Mouse (Mus musculus): ENCODE measurements around the gene Ndufa4.
"Not testable (repeated sequence)": the region's sequence is repeated elsewhere in the genome, so short reads cannot be mapped to it uniquely, and the experiment has no call there.

Gene Ndufa4

DNA sequence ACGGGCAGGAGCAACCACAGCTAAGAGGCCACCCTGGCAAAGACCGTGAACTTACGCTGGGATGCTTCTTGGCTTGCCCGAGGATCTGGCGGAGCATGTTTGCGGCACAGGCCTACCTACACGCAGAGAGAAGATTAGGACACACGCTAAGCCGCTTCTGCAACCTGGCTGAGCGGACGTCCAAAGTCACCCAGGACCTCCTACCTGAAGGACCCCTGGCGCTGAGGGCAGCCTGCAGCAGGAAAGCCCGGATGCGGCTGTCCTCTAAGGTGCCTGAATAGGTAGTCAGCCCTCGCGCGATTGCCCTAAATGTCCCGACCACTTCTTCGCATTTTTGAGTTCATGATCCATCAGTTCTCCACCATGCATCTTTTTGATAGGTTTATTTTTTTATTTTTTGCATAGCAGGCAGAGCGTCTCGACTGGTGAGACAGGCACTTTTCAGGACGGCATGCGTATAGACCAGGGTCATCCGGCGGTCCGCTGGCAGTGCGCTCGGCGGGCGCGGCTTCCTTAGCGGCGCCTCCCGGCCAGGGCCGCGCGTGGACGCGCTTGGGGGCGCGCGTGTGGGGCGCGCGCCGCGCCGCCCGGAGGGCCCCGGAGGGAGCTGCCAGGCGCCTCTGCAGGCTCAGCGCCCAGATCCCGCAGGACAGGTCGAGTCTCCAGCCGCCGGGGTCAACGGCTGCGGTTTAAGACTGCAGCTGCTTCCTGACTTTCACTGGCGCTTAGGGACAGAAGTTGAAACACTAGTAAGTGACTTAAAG lies at the start of gene Ndufa4, which contains the start of gene Phf14:
Gene Ndufa4, minus strand, starts transcription at position 229 of the 764 bp plus-strand sequence.
Gene Phf14, plus strand, starts transcription at position 541 of the 764 bp plus-strand sequence.
- peak; percentile 88 for DNase-seq (ENCODE audit: low read depth, low spot score)

DNA sequence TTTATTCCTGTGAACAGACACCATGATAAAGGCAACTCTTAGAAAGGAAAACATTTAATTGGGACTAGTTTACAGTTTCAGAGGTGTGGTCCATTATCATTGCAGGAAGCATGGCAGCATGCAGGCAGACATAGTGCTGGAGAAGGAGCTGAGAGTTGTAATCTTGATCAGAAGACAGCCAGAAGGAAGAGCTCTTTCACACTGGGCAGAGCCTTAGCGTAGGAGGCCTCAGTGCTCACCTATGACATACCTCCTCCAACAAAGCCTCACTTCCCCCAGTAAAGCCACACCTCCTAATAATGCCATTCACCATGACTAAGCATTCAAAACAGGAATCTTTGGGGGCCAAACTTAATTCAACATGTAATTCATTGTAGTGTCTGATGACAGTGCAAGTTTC lies 40.8 kb upstream of the Ndufa4 start:
- DNase-seq (ENCODE audit: low read depth, low spot score): no peak

- DNase-seq (ENCODE audit: low read depth, low spot score): no peak
These were observed 34.8 kb upstream of the Ndufa4 start for GRCm38 (mm10) chr6:11942089-11942488.

DNA sequence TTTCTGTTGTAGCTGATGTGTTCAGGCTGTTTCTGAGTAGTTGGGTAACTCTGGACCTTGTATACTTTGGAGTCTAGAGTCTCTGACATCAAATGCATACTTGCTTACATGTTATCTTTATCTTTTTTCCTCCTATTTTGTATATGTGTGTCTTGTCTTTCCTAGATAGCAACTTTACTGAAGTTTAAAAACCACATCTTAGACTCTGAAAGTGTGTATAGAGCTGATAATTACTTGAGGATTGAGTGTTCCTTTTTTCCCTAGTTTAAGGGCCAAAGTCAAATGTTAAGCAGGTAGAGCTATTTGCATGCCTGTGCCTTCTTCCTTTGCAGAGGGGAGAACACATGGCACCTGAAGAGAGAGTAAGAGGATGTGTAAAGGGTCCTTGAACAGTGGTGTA lies 33.6 kb upstream of the Ndufa4 start:
- no peak for DNase-seq (ENCODE audit: low read depth, low spot score)

GRCm38 (mm10) chr6:11933403-11933802 lies 26.1 kb upstream of the Ndufa4 start:
- no peak for DNase-seq (ENCODE audit: low read depth, low spot score)

DNA sequence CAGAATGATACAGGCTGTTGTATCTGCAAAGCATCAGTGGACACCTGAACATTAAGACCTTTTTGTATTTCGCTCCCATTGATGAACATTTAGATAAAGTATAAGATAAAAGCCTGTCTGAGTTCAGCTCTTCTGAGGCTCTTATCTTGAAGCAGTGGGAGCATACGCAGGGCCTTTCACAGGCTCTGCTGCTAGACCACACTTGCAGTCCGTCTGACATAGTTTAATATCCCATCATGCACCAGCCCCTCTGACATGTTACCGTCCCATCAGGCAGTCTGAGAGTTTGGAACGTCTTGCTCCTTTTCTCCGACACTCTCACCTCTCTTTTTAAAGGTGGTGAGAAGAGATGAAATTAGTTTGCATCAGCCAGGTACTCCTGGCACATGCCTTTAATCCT lies 20.2 kb upstream of the Ndufa4 start:
- DNase-seq (ENCODE audit: low read depth, low spot score): no peak

DNA sequence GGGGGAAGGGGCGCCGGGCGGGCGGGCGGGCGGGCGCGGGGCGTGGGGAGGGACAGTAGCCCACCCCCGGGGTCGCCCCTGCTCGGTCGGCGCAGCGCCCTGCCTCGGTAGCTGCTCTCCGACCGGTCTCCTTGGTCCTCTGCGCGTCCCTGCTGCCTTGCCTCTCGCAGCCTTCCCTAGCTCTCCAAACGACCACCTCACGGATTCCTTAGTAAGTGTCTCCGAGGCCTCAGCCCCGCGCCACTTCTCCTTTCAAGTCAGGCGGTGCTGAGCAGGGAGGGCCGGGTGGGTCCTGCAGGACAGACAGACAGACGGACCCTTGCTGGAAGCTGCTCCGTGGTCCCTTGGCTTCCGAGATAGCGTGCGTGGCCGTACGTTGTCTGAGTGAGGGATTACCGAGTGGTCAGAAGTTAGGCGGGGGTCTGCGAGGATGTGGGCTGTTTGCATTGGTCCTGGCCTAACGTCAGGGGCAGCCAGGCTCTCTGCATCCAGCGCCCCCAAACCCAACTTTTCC lies 18.8 kb upstream of the Ndufa4 start:
- DNase-seq (ENCODE audit: low read depth, low spot score): no peak

- DNase-seq (ENCODE audit: low read depth, low spot score): peak; percentile 69
These were observed 18.3 kb upstream of the Ndufa4 start for GRCm38 (mm10) chr6:11925496-11926041.

- no peak for DNase-seq (ENCODE audit: low read depth, low spot score)
These were observed 873 bp upstream of the Ndufa4 start for GRCm38 (mm10) chr6:11908170-11908569.

- no peak for DNase-seq (ENCODE audit: low read depth, low spot score)
These were observed 418 bp downstream of the Ndufa4 start for GRCm38 (mm10) chr6:11906890-11907268.

- no peak for DNase-seq (ENCODE audit: low read depth, low spot score)
These were observed 6.4 kb downstream of the Ndufa4 start for GRCm38 (mm10) chr6:11900809-11901310.

GRCm38 (mm10) chr6:11875364-11875763 lies 31.9 kb downstream of the Ndufa4 start:
- DNase-seq (ENCODE audit: low read depth, low spot score): not testable (repeated sequence)
